Mouse (Mus musculus): Measurements from ENCODE around the gene Sorcs2.

DNA sequence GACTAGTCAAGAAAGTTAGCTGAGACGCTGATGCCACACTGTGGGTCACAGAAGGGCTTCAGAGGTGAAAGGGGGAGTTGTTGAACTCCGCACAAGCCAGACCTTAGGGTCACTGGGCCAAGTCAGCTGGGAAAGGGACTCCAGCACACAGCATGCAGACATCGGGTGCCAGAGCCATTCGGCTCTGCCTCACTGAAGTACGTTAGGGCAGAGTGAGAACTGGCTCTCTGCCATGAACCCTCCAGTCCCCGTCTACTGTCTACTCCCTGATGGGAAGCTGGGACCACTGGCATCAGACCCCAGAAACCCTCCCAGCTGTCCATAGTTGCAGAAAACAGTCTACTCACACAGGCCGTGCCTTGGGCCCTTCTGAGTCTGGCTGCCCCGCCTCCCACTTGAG is 316.9 kb downstream of the Sorcs2 start:
- TF ChIP-seq CTCF (IDR thresholded peaks at IDR 0.05; ENCODE audit: control insufficient read depth, insufficient read depth, low read length) (no peak), POLR2A (IDR thresholded peaks at IDR 0.05; ENCODE audit: borderline replicate concordance, control insufficient read depth, low read depth, low read length) (no peak)
